Mouse (Mus musculus) adrenal gland, adult 2 months (tissue): Measurements from ENCODE around the gene Ndc1. TPM values are rescaled to one million over a fixed set of nuclear protein-coding genes. Genes with fewer than 3 reads are reported as not detected.
"Not testable (repeated sequence)": the region's sequence is repeated elsewhere in the genome, so short reads cannot be mapped to it uniquely, and the experiment has no call there.

Source experiments
- DNase-seq: peaks from one replicate; pipeline ENCODE4 v3.0.0; 2021
- polyA plus RNA-seq: library from polyadenylated mRNA; depleted of rRNA; stranded (reverse); fragments of >200 nt; gene quantifications from 2 replicates; pipeline ENCODE4 v1.2.3, GENCODE M21; 2012
- total RNA-seq, 2 experiments: library from RNA; stranded (reverse); gene quantifications; 2 replicates each; pipeline ENCODE4 v1.2.3; 2021

Gene Ndc1
- total and polyA plus RNA-seq, 3 experiments = 10.7 to 15.9 (median 11.3) TPM

DNA sequence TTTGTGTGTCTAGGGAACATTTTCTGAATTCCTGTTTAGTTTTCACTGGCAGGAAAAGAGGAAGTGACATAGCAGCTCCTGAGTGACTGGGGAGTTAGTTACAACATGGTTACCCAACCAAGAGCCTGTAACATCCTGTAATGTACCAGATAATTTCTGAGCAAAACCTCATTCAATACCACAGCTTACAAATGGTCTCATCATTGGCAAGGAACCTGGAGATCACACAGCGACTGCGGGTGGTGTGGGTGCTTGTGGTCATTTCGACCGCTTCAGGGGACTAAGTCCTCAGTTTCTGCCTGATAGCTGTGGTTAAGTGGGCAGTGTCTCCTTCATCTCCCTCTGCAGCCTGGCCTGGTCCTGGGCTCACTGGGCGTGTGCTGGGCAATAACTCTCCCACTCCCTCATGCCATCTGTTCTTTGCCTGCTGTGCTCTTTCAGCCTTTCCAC lies 3.4 kb upstream of the Ndc1 start:
- no peak for DNase-seq

DNA sequence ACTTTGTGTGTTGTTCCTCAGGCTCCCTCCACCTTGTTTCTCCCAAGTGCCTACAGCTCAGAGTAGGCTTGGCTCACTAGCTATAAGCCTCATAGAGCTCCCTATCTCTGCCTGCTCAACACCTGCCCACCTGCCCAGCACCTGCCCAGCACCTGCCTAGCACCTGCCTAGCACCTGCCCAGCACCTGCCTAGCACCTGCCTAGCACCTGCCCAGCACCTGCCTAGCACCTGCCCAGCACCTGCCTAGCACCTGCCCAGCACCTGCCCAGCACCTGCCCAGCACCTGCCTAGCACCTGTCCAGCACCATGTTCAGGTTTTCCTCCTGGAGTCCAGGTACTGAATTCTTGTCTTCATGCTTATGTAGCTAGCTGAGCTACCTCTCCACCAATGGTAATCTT lies 1.2 kb upstream of the Ndc1 start:
- not testable (repeated sequence) for DNase-seq

DNA sequence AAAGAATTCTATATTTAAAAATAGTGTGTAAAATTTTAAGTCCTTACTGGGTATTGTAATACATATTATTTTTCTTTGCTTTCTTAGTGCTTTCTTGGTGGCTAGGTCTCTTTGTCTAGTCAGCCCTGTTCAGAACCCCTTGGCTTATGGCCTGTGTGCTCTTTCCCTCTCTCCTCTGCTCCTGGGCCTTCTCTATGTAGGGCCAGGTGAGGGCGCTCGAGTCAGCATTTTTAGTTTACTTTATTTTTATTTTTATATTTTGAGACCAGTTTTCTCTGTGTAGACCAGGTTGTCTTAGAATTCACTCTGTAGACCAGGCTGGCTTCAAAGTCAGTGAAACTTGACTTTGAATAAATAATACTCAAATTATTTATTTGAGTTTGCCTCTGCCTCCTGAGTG lies 4.7 kb downstream of the Ndc1 start:
- no peak for DNase-seq

DNA sequence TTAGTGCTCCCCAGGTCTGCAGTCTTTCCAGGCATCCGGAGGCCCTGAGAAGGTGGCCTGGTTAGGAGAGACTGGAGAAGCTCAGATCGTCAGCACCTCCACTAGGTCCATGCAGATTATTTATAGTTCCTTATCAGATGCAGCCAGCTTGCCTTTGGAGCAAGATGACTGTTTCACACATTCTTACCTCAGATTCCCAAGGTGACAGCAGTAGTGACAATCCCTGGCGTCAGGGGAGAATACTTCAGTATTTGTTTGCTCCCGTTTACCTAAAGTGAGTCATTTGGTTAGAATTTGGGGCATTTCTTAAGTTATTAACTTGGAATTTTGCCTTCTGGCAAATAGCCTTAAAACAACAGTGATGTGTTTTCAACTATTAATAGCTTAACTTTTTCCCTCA lies 7.1 kb downstream of the Ndc1 start:
- no peak for DNase-seq

DNA sequence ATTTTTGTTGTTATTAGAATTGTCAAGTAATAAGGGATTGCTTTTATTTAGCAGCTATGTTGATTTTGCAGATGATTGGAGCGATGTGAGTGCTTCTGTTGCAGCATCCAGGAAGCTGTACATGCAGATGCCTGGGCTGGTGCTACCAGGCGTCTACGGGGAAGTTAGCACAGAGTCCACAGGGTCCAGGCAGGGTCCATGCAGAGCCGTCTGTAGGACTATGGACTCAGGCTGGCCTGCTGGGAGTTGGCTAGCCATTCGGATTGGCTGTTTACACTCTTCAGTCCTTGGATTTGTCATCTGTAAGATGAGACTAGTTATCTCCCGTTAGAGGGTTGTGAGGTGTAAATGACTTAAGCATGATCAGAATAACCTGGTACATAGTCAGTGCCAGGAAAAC lies 11.4 kb downstream of the Ndc1 start:
- no peak for DNase-seq

DNA sequence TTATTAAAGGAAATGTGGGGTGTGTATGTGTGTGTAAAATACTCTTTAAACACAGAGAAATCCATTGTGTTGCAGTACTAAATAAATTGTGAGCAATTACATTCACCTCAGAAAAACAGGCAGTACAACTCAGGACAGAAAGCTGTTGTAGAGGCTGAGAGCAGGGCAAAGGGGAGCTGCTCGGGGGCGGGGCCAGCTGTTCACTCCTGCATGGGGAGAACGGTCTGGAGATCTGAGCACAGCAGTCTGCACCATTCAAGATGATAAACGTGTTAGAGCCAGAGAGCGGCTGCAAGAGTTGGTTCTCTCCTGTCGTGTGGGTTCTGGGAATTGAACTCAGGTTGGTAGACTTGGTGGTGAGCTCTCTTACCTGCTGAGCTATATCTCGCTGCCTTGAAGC lies 13.3 kb downstream of the Ndc1 start:
- no peak for DNase-seq

DNA sequence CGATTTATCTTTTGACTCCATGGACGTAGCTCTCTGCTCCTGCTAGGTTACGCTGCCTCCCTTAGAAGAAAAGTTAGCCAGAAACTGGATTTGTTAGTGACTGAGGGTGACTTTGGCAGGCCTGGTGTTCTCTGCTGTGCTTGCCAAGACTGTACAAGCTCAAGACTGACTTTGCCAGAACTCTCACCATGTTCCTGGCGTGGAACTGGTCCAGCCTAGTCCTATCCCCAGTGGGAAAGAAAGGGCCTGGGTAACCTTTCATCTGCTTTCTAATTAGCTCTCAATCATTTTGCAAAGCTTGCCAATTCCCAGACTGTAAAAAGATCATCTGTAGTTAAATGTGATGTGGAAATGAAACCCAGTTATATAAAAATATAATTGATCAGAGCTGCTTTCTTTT lies 19.5 kb downstream of the Ndc1 start:
- peak; percentile 29 for DNase-seq

DNA sequence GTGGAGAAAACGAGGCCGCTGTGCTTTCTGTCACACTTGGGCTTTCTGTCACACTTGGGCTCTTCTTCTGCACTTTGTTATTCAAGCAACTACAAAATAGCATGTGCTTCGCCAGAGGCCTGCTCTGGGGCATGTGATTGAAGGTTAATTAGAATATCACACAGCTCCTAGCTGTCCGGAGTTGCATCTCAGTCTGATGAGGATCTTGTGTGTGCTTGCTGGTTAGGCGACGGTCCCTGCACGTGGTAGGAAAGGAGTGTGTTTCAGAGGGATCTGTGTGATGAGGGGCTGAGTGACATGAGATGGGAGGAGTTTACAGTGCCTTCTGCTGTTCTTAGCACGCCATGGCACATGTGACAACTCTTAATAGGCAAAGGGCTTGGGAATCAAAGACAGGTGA lies 19.9 kb downstream of the Ndc1 start:
- DNase-seq = no peak

DNA sequence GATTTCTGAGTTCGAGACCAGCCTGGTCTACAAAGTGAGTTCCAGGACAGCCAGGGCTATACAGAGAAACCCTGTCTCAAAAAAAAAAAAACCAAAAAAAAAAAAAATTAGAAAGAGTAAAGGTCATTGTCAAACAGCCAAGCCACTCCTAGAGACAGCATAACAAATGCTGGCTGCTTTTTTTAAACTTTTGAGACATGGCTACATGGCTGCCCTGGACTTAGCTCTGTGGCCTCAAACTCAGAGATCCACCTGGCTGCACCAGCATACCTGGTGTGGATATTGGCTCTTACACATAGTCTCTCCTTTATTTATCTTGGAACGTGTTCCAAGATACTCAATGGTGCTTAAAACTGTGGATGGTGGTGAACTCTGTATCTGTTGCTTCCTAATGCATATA lies 20.7 kb downstream of the Ndc1 start:
- DNase-seq = no peak

DNA sequence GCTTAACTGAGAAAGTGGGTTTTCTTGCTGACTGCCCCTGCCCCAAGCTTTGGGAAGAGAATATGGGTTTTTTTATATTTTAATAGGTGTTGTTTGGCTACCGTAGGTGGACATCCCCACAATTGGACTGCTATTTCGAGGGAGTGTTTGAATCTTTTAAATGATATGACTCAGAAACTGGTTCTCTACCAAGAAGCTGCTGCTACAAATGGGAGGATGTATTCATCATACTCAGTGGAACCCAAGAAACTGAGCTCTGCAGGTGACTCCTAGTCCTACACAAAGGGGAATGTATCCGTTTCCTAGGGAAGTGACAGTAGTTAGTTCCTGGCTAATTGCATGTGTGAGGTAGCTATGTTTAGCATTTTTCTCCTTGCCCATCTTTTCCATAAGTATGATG lies 21.8 kb downstream of the Ndc1 start:
- DNase-seq = no peak

DNA sequence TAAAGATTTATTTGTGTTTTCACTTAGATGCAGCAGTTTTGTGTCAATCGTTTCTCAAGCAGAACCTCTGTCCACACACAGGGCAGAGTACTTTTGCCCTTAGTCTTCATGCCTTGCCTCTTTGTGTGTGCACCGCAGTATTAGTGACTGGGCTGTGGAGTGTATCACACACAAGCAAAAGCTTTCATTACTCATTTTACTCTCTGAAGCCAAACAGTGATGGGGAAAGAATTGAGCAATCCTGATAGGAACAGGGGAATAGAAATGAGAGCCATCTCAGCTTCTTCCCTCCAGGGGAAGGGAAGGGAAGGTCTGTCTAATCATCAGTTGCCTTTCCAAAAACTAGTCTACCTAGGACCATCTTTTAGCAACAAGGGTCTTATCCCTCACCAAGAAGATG lies 26.2 kb downstream of the Ndc1 start:
- DNase-seq = no peak

DNA sequence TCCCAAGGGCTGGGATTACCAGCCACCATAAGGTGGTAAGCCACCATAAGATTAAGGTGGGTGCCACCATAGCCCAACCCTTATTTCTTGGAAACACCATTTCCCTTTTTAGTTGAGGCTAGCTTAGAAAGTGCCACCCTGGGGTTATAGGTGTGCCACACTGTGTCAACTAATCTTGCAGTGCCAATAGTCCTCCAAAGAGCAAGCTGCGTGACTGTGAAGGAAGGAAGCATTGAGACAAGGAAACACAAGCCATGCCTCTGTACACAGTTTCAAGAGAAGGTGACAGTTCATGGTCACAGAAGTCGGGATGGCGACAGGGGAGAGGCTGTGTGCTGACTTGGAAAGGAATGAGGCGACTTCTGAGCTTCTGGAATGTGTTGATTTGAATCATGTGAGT lies 52.6 kb downstream of the Ndc1 start:
- DNase-seq = no peak

DNA sequence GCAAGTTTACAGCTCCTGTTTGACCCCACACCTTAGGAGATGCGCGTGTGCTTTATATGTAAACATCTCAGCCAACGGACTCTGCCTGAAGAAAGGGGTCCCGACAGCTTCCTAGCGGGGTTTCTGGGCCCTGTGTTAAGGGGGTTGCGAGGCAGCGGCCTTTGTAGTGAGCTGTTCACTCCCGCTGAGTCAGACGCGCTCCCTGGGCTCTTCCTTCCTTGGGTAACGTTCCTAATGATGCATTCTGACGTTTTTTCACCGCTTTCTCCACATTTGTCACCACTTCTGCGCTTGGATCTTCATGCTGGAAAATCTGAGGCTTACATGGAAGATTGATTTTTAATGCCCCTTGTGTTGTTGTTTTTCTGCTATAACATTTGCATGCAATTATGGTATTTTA lies 54.1 kb downstream of the Ndc1 start:
- DNase-seq = peak; percentile 17

DNA sequence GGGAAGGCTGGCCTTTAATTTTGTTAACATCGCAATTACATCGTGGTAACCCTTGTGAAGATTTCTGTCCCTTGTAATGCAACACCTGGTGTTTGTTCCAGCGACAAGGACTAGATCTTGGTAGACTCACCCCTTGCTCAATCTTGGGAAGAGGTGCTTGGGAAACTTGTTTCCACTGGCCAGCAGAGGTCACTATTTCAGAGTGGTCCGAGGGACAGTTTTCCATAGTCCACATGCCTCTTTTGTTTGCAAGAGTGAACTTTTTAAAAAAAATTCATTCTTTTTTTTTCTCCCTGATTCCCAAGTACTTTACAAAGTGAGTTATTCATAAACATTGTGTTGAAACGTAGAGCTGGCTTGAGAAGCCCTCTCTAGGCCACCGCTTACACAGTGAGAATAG lies 54.6 kb downstream of the Ndc1 start:
- peak; percentile 44 for DNase-seq

DNA sequence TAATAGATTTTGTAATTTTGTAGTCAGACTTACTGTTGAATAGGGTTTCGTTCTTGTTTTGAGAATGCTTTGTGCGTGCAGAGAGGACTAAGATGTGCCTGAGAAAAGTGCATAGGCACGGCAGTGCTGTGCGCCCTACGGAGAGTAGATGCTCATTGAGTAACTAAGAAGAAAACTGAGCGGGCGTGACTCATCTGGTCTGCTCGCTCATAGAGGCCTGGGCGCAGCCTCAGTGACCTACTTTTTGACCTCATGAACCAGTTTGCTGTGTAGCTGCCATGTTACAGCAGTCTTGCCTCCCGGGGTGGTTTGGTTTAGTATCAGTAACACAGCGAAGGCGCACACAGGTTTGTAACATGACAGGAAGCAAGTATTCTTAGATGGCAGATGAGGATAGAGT lies 58.0 kb downstream of the Ndc1 start:
- peak; percentile 55 for DNase-seq

DNA sequence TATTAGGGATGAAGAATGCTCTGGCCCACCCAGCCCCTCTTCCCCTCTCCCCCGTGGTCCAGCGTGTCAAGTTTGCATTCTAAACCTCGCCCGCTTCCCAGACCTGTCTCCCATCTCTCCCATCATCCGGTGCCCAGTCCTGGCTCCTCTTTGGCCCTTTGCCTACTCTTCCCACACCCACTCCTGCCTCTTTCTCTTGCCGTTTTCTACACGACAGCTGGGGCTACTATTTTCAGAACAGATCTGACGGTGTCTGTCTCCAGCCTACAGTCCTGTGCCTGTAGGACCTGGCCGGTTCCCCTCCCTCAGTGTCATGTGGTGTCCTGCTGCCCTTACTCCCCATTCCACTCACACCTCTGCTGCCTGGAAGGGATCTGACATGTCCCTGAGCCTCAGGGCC lies 59.0 kb downstream of the Ndc1 start:
- no peak for DNase-seq

DNA sequence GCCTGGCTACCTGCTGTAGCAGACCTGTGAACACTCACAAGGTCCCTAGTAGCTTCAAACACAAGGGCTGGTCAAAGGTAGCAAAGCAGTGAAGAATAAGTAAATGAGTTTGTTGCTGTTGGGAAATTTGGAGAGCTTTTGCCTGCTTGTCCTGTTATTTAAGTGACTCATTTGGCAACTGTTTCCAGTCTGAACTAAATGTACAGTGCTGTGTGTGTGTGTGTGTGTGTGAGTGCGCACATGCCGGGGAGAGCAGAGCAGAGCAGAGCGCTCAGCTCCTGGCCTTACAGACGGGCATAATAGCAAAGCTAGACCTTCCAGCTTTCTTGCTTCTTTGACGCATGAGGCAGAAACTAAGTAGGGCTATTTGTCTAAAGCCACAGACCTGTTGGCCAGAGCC lies 65.1 kb downstream of the Ndc1 start:
- DNase-seq = peak; percentile 62

DNA sequence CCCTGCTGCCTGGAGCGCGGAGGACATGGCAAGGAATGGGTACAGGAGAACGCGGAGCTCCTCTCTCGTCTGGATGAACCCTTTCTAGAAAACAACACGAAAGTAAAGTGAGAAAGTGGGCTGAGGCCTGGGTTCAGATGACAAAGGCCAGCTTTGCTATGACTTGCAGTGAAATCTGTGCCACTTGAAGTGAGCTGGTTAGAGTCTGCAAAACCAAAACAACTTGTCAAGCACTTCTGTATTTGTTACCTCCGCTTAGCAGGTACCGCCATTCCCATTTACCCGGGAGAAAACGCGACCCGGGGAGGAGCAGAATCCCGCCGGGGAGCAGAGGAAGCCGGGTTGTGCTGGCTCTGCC lies 66.4 kb downstream of the Ndc1 start:
- DNase-seq = no peak

DNA sequence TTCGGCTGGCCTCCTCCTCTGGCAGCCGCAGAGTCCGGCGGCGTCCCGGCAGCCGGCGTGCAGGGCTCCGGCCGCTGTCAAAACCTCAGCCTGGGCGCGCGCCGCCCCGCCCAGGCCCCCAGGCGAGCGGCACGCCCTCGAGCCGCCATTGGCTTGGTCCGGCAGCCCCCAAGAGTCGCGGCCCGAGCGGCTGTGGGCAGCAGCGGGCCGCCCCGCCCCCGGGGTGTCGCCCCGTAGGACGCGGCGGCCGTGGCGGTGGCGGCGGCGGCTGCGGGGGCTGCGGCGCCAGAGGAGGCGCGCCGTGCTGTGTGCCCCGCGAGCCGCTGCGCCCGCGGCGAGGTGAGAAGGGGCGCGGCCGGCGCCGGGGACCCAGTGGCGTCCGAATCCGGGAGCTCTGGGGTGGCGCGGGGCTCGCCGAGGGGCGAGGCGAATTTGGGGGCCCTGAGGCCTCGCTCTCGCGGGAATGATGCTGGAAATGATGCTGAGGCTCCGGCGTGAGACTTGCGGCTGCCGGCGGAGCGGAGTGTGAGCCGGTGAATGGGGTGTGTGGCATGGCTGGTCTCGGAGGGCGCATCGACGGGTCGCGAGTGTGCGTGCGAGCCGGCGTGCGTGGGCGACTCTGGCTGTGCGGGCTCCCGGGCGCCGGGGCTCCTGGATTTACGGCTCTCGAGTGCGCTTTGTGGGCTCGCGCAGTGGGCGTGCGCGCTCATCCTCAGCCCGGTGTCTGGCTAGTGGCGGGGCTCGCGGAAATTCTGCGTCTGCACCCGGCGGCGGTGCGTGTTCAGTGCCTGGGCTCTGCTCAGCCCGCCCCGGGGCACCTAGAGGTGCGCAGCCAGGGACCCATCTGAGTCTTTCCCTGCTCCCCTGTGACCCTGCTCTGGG lies 67.0 kb downstream of the Ndc1 start, which contains the start of gene Glis1:
Glis1 (plus strand) TSS at position 236 of the 882 bp plus-strand sequence.
- DNase-seq = peak; percentile 91

DNA sequence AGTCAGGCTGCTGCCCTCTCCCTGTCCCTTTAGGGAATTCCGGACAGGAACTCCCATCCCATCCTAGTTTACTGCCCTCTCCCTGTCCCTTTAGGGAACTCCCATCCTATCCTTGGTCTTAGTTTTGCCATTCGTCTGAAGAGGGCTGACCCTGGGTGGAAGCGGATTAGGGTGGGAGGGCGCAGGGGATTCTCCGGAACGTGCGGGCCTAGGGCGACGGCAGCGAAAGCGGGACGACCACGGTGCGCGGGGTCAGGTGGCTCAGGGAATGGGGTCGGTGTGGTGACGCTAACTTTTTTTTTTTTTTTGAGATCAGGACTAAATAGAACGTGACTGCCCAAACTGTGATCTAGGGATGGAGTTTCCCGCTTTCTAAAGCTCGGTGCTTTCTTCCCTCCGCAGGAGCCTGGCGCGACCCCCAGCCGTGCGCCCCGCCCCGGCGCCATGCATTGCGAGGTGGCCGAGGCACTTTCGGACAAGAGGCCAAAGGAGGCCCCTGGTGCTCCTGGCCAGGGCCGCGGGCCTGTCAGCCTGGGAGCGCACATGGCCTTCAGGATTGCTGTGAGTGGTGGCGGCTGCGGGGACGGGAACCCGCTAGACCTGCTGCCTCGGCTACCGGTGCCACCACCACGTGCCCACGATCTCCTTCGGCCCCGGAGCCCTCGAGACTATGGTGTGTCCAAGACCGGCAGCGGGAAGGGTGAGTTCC lies 67.8 kb downstream of the Ndc1 start:
- DNase-seq = no peak

DNA sequence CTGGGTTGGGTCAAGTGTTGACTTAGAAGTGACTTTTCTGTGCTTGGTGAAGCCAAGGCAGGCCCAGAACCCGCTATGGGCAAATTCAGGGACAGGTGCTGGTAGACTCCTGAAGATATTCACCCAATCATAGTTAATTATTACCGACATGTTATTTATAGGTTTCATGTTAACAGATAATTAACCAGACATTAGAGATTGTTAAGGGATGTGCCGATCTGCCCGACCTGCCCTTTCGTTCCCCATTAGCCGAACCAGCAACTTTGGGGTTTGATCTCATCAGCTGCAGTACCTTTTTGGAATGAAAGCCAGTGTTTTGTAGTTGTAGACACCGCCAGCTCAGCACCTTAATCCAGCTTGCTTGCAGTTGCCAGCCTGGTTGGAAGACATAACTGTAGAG lies 68.9 kb downstream of the Ndc1 start:
- no peak for DNase-seq

DNA sequence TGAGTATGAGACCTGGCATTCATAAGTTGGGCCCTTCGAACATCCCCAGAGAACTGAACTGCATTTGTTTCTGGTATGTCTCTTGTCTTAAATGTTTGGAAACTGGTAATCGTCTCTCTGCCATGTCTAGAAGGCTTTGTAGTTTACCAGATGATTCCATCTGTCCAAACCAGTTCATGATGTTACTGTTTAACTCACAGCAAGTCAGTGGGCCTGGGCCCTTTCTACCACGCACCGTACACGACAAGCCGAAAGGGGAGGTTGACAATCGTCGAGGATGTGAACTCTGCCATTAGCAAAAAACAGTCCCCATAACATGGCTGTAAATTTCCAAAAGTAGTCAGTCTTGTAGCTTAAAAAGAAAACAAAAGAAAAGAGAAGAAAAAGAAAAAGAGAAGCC lies 71.2 kb downstream of the Ndc1 start:
- DNase-seq = no peak

DNA sequence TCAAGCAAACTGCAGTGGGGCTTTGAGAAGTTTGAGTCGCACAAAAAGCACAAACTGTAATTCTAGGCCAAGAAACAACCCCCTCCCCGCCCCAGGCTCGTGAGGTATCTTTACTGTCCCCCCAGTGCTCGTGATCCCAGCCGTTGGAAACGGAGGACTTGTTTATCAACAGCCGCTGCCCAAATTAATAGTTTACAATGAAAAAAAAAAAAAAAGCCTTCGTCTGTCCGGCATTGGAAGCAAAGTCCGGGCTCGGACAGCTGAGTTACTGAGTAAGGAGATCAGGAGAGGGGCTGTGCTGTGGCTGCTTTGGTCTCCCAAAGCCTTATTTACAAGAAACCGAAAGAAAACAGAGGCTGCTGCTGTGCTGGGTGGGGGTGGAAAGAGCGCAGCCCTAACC lies 72.7 kb downstream of the Ndc1 start:
- no peak for DNase-seq

DNA sequence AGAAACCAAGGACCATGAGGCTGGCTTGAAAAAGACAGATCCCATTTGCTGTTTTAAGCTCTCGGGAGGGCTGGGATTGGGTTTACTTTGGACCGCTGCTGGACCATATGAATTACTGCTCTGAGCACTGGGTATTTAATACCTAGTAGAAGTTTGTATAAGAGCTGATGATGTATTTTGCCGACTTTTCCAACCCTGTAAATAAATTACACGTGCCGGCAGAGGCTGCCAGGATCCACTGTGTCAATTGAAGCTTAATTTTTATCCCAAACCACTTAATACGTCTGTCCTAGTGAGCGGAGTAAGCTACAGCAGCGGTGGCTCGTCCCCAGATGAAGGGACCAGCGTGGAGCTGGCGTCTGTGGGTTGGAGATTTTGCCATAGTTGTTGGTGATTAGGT lies 74.7 kb downstream of the Ndc1 start:
- no peak for DNase-seq
